Mouse (Mus musculus): ENCODE data around the gene Mcrip2.
A peak's percentile ranks its signal among the peaks of the same experiment; 100 is the strongest.

Mcrip2 gene

DNA sequence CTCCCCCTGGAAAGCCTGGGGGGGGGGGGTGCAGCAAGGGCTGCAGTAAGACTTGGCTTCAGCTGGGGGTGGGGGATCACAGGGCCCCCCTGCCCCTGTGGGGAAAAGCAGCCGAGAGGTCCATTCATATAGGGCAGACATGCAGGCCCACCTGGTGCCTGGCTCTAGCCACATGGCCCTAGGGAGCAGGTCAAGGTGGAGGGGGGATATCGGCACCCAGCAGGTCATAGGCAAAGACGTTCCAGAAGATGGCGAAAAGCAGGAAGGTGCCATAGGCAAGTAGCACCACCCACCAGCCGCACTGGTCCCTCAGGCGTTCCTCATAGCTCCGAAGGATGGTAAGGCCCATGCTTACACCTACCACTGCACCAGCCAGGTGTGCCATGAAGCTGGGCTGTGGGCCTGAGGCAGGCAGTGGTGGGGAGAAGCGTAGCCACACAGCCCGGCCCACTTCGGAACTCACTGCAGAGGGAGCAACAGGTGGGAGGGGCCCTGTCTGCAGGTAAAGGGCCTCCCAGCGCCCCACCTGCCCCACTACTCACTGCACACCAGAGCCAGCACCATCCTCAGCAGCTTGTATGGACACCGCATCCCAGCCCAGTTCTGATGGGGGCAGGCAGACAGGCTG, 33.9 kb downstream of the Mcrip2 start:
- no peak for DNase-seq (ENCODE audit: low read depth, low spot score)

- DNase-seq (ENCODE audit: low read depth, low spot score) = no peak
These were observed 34.5 kb downstream of the Mcrip2 start for GRCm38 (mm10) chr17:25833961-25834594.

- DNase-seq (ENCODE audit: low read depth, low spot score) = no peak
These were observed 35.3 kb downstream of the Mcrip2 start, which contains the start of gene Stub1 for GRCm38 (mm10) chr17:25833291-25833663. Stub1 (minus strand) TSS chr17:25833404.

DNA sequence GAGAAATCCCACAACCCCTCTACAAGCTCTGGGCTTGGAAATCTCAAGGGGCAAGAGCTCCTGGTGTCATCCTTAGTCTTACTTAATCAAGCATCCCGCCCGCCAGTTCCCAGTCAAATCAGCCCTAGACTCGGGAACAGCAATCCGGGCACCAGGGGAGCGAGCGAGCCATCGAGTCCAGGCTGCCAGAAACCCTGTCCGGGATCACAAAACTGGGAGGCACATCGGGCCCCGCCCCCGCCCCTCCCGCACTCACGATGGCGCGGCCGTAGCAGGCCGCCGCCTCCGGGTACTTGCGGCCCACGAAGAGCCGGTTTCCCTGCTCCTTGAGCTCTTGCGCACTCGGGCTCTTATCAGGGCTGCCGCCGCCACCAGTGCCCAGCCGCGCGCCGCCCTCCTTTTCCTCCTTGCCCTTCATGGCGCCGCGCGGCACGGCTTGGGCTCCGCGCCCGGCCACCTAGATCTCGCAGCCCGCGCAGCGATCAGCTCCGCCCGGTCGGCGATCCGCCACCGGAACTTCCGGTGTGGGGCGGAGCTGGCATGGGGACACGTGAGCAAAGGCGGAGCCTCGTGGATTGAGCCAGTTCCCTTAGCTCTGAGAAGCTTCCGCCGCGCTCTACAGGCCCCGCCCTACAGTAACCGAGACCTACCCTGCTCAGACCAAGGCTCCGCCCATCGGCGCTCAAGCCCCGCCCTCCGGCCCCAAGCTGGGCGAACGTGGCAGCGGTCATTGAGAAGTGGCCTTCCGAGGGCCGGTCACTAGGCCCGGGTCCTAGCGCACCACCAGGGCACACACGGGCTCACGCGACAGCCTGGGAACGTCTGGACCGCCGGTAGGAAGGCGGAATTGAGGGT, 35.9 kb downstream of the Mcrip2 start:
- DNase-seq (ENCODE audit: low read depth, low spot score) = peak; percentile 97

DNA sequence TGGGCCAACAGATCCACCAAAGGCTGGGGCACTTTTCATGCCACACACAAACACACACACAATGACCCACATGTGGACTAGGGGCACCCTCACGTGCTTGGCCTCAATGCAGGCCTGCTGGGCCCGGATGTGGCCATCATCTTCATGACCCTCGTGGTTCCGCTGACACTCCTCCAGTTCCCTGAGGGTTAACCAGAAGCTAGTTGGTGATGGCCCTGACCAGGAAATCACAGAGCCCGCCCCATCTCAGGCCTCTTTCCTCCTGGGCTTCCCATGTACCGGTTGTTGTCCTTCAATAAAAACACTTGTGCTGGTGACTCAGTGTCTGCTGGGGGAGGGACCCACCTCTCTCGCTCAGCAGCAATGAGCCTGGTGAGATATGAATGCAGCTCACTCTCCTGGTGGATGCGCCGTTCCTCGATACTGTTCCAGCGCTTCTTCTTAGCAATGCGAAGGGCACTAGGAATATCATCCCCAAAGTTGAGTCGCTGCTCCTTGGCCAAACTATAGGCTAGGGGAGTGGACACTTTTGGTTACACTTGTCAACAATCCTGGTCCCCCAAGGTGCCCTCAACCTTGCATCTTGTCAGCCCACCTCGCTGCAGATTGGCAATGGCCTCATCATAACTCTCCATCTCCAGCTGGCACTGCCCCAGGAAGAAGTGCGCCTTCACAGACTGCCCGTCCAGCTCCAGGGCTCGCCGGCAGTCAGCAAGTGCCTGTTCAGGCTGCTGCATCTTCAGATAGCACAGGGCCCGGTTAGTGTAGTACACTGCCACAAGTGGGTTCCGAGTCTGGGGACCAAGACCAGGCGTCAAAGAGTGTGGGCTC, 36.9 kb downstream of the Mcrip2 start:
- no peak for DNase-seq (ENCODE audit: low read depth, low spot score)

DNA sequence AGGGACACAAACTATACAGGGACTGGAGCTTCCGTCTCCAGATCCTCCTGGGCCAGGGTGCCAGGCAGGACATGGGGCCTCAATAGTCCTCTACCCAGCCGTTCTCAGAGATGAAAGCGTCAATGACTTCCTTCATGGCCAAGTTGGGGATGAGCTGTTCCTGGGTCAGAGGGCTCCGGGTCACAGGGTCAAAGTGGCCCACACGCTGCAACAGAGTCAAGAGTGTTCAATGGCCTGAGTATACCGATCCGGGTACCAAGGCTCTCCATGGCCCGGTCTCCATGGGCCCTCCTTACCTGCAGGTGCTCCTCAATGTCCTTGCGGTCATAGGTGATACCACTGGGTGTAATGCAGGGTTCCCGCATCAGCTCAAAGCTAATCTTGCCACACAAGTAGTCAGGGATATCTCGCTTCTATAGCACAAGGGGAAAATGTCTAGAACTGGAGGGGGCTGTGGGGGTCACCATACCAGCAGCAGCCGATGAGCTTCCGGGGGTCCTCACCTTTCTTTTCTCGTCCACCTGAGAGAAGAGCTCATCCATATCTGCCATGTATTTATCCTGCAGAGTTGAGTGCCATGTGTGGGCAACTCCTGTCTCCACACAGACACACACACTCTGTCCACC, 37.6 kb downstream of the Mcrip2 start:
- no peak for DNase-seq (ENCODE audit: low read depth, low spot score)

DNA sequence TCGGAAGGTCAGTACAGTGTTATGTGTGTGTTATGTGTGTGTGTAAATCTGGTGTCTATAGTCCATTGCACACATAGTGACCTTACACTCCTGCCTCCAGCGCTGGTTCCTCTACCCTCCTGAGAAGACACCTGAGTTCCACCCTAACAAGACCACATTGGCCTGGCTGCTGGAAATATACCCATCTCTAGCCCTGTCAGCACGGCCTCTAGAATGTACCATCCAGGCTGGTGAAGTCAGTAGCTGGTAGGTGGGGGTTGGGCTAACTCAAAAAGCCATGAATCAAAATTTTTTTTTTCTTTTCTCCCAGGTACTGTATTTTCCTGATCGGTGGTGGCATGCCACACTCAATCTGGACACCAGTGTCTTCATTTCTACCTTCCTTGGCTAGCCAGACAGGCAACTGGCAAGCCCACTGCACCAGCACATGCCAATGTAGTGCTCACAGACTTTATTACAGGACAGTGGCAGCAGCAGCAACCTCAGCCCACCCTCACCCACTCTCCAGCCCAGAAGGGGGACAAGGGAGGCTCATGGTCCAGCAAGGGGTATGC, 38.3 kb downstream of the Mcrip2 start:
- DNase-seq (ENCODE audit: low read depth, low spot score) = no peak

DNA sequence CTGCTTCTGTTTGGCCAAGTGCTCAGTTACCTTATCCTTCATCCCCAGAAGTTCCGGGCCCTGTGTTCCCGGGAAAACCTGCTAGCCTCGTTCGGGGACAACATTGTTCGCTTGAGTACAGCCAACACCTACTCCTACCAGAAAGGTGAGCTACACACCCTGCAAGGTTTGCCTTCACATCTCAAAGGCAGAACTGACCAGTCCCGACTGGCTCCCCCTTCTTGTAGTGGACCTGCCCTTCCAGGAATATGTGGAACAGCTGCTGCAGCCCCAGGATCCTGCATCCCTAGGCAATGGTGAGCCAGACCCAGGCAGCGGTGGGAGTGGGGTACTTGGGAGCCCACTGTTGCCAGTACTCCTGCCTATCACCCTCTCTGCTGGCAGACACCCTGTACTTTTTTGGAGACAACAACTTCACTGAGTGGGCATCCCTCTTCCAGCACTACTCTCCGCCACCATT, 39.0 kb downstream of the Mcrip2 start:
- no peak for DNase-seq (ENCODE audit: low read depth, low spot score)

- DNase-seq (ENCODE audit: low read depth, low spot score) = peak; percentile 68
These were observed 39.6 kb downstream of the Mcrip2 start, which contains the start of gene Jmjd8 for GRCm38 (mm10) chr17:25828712-25829557. Jmjd8 (plus strand) TSS chr17:25828867.

GRCm38 (mm10) chr17:25828223-25828594, 40.4 kb downstream of the Mcrip2 start:
- no peak for DNase-seq (ENCODE audit: low read depth, low spot score)

DNA sequence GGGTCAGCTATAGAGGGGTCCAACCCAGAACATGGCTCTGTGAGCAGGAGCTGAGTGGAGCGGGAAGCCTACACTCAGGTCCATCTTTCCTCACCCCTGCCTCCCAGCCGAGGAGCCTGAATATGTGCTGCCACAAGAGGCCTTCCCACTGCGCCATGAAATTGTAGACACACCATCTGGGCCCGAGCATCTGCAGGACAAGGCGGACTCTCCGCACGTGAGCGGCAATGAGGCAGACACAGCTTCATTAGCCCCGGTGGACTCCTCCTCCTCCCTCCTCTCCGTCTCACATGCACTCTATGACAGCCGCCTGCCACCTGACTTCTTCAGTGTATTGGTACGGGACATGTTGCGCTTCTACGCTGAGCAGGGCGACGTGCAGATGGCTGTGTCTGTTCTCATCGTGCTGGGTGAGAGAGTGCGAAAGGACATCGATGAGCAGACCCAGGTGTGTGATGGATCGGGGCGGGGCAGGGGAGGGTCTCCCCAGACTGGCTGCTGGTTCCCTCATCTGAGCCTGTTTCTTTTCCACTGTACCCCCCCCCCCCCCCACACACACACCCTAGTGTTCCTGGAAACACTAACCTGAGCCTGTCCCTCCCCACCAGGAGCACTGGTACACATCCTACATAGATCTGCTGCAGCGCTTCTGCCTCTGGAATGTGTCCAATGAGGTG, 40.9 kb downstream of the Mcrip2 start:
- DNase-seq (ENCODE audit: low read depth, low spot score) = no peak

DNA sequence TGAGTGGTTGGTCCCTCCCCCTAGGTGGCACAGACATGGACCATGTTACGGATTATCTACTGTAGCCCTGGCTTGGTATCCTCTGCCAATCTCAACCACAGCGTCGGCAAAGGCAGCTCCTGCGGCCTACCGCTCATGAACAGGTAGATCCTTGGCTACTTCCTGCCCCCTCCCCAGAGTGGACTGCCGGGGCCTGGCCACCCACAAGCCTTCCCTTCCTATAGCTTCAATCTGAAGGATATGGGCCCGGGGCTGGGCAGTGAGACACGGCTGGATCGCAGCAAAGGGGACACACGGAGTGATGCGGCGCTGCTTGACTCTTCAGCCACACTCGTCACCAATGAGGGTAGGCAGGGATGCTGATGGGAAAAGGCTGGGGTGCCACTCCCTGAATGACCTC, 41.6 kb downstream of the Mcrip2 start:
- DNase-seq (ENCODE audit: low read depth, low spot score) = no peak

- no peak for DNase-seq (ENCODE audit: low read depth, low spot score)
These were observed 42.5 kb downstream of the Mcrip2 start for GRCm38 (mm10) chr17:25825984-25826570.

DNA sequence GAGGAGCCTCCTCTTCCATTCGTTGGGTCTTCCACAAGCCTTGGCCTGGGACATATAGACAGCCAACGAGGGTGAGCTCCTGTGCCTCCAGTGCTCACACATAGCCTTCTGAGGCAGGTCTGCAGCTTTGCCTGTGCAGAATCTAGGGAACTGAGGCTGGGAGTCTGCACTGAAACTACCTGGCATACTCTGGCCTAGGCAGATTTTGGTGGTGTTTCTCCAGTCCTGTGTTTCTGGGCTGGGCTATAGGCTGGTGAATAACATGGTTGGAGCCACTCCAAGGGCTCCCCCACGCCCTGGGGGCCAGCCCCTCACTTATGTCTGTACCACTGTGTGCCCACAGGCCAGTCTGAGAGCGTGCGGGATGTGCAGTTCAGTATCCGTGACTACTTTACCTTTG, 43.3 kb downstream of the Mcrip2 start:
- DNase-seq (ENCODE audit: low read depth, low spot score) = no peak

GRCm38 (mm10) chr17:25824362-25825142, 44.0 kb downstream of the Mcrip2 start:
- no peak for DNase-seq (ENCODE audit: low read depth, low spot score)

DNA sequence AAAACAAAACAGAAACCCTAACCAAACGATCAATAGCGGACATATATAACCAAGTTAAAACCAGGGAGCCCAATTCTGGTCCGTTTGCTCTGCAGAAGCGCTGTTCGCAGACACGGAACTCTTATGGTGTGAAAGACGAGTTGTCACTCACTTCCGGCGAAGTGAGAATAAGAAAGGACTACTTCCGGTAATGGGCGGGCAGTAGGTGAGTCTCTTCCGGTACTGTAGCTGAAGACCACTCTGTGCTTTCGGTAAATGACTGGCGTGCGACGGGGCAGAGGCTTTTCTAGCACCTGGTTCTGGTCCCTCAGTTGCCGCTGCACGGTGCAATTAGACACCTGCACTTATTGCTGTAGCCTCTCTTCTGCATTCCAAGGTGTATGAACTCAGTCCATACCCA, 45.1 kb downstream of the Mcrip2 start, which contains the start of gene Wdr24:
Gene Wdr24, plus strand, starts transcription at position 176 of the 400 bp plus-strand sequence.
- peak; percentile 83 for DNase-seq (ENCODE audit: low read depth, low spot score)

GRCm38 (mm10) chr17:25818851-25819780, 49.4 kb downstream of the Mcrip2 start:
- DNase-seq (ENCODE audit: low read depth, low spot score) = no peak

Data from retina, adult 2 months (tissue).